Mouse (Mus musculus): Measurements from ENCODE around the gene Zcchc18. TPM values are rescaled to one million over a fixed set of nuclear protein-coding genes. Genes with fewer than 3 reads are reported as not detected.

The Zcchc18 gene
- polyA plus RNA-seq, 1 experiment from 2014 or later, result 233 TPM

DNA sequence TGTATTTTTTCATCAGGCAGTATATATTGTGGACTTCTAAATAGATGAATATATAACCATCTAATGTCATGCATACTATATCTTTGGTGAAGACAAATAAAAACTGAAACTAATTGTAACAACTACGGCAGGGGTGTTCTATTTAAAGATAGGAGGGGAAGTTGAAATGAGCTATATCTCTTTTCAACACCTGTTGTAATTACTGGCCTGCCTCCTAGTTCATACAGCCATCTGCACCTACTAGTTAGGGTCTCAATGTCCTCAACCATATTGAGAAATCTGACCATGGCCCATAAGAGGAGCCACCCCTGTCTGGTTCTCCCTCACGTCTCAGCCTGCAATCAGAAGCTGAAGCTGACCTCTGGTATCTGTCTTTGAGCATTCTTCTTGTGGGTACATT is 3.3 kb downstream of the Zcchc18 start:
- H3K4me3 ChIP-seq, result no peak overlapping the region
- no peak overlapping the region for H3K27ac ChIP-seq (replicated peaks)
- H3K9ac ChIP-seq, result no peak overlapping the region
- no peak for ATAC-seq (ENCODE audit: low read depth)
- no peaks in the 10 kb centered on the region for H3K36me3 ChIP-seq
- H3K27me3 ChIP-seq, result no peaks in the 10 kb centered on the region; the same call in 1 of the 2 replicates
- H3K9me3 ChIP-seq, result no peaks in the 10 kb centered on the region
- peaks cover 17% of the 10 kb centered on the region for H3K4me1 ChIP-seq (replicated peaks)
- H3K4me2 ChIP-seq, result no peak overlapping the region
- WGBS, result 82% methylated on average over 2 of the region's 2 CpGs

DNA sequence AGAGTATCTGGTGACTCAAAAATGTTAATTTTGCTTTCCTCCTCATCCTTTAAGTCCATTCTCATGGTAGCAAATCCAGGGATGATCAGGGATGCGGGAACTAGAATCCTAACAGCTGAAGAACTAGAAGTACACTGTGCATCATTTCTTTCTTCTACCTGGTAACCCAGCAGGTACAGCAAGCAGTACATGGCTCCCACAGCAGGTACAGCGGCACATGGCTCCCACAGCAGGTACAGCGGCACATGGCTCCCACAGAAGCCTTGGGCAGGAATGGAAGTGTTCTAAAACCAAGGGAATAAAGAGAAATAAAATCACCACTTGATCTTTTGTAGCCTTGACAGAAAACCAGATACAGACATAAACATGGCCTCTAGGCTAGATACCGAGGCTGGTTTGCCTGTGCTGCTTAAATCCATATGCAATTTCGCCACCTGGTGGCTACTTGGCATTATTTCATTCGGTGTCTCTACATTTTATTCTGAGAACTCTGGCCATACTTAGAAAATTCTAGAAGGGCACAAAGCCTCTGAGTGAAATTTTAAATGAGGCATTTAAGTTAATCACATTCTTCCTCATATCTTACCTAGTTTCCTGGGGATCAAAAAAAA is 22.2 kb downstream of the Zcchc18 start:
- no peak overlapping the region for H3K9ac ChIP-seq
- no peaks in the 10 kb centered on the region for H3K27me3 ChIP-seq
- no peaks in the 10 kb centered on the region for H3K4me1 ChIP-seq (replicated peaks)
- H3K4me3 ChIP-seq, result no peak overlapping the region
- 0 out of 2 replicates have a peak, but pooled peaks cover 6% of the 10 kb centered on the region for H3K36me3 ChIP-seq
- 53% methylated on average over 6 of the region's 6 CpGs for WGBS
- H3K9me3 ChIP-seq, result no peaks in the 10 kb centered on the region
- peak; percentile 67 for ATAC-seq (ENCODE audit: low read depth)
- H3K27ac ChIP-seq (replicated peaks), result no peak overlapping the region
- no peak overlapping the region for H3K4me2 ChIP-seq

DNA sequence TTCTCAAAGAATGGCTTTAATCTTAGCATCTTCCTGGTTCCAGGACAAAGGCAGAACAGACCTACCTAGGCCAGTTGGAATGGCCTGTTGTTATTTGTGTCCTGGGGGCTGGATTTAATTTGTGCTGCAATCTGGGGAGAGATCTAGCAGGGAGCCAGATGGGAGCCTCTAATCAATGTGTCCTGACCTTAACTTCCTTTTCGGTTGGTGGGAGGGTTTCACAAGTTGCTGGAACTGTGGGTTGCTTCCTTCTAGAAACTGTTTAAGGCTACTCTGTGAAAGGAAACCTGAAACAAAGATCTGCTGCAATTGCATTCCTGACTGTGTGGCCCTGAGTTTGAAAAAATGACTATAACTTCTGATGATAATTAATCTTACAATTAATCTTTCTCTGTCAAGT is 24.7 kb downstream of the Zcchc18 start:
- Histone ChIP-seq H3K4me1 (replicated peaks) (no peaks in the 10 kb centered on the region), H3K36me3 (no peaks in the 10 kb centered on the region), H3K9me3 (no peaks in the 10 kb centered on the region), H3K27me3 (no peaks in the 10 kb centered on the region), H3K27ac (replicated peaks) (no peak overlapping the region), H3K9ac (no peak overlapping the region), H3K4me3 (no peak overlapping the region), H3K4me2 (no peak overlapping the region)
- ATAC-seq (ENCODE audit: low read depth), result no peak
- 77% methylated on average over 1 of the region's 1 CpGs for WGBS

DNA sequence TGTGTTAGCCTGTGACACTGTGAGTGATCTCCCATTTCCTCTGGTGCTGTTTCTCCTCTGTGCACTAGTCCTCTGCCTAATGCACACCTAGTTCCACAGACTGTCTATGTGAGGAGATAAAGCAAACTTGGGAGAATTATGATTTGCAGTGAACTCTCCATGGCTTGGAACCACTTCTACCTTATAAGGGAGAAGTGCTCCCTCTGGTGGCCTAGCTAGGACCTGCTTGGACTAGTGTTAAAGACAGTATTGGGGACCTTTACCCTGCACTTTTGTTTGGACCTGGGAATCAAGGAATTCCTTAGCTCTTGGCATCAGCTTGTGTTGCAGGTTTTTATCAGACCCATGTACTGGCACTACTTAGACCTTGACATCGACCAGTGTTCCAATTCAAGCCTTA is 26.4 kb downstream of the Zcchc18 start:
- Histone ChIP-seq H3K4me1 (replicated peaks) (no peaks in the 10 kb centered on the region), H3K36me3 (no peaks in the 10 kb centered on the region), H3K4me2 (no peak overlapping the region), H3K9me3 (no peaks in the 10 kb centered on the region), H3K4me3 (no peak overlapping the region), H3K9ac (no peak overlapping the region), H3K27me3 (no peaks in the 10 kb centered on the region), H3K27ac (replicated peaks) (no peak overlapping the region)
- 9% methylated on average over 1 of the region's 1 CpGs for WGBS
- ATAC-seq (ENCODE audit: low read depth), result no peak

DNA sequence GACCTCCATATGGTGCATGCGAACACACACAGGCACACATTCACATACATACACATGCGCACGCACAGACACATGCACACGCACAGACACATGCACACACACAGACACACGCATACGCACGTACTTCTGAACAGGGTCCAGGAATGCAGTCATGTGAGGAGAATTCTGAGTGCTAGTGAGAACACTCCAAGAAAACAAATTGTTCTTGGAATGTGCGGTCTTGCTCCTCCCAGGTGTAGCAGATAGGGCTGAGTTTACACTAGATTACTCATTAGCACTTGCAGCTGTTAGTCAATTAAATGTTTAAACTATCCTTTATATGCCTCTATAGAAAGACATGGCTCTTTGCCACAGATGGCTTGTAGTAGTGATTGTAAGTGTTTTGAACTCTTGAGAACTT is 38.0 kb downstream of the Zcchc18 start:
- no peak overlapping the region for H3K4me3 ChIP-seq
- H3K9ac ChIP-seq, result no peak overlapping the region
- no peaks in the 10 kb centered on the region for H3K4me1 ChIP-seq (replicated peaks)
- H3K4me2 ChIP-seq, result no peak overlapping the region
- no peaks in the 10 kb centered on the region for H3K27me3 ChIP-seq
- no peak for ATAC-seq (ENCODE audit: low read depth)
- peaks cover 4% of the 10 kb centered on the region; the same call in 1 of the 2 replicates for H3K36me3 ChIP-seq
- WGBS, result 97% methylated on average over 8 of the region's 8 CpGs
- no peaks in the 10 kb centered on the region for H3K9me3 ChIP-seq
- no peak overlapping the region for H3K27ac ChIP-seq (replicated peaks)

DNA sequence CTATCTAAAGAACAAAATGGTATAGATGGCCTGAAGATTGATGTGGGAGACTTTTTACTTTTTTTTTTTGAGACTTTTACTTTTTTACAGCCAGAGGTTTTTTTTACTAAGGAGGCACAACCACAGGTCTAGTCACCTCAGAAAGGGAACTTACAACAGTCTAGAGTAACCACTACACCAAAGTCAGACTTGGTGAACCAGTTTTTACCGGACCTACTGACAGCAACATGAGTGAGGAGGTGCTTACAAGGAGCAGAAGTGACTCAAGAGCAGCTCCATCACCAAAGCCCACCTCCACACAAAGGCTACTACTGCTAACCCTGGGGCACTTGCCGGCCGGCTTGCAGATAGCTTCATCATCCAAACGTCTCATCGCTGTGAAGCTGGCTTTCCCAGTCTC is 38.8 kb downstream of the Zcchc18 start:
- H3K9ac ChIP-seq, result no peak overlapping the region
- H3K27ac ChIP-seq (replicated peaks), result no peak overlapping the region
- H3K9me3 ChIP-seq, result no peaks in the 10 kb centered on the region
- H3K4me2 ChIP-seq, result no peak overlapping the region
- no peak overlapping the region for H3K4me3 ChIP-seq
- H3K4me1 ChIP-seq (replicated peaks), result peaks cover 1% of the 10 kb centered on the region
- H3K36me3 ChIP-seq, result peaks cover 4% of the 10 kb centered on the region; the same call in 1 of the 2 replicates
- ATAC-seq (ENCODE audit: low read depth), result no peak
- no peaks in the 10 kb centered on the region for H3K27me3 ChIP-seq
- WGBS, result 91% methylated on average over 5 of the region's 5 CpGs

DNA sequence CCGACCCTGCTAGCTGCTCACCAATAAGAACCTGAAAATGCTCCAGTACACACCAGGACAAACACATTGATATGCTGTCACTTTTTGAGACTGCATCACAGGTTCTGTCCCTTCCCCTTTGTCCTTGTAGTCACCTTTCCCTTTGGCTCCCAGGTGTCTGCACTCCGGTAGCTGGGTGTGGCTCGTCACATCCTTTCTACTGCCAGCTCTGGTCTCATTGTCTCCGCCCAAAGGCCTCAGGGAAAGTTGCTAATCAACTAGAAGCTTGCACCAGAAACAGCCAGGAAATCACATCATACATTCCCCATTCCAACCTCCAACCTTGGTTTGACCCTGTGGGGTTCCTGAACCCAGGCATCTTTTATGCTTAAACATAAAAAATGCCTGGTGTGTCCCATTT is 41.4 kb downstream of the Zcchc18 start:
- Histone ChIP-seq H3K4me1 (replicated peaks) (peaks cover 7% of the 10 kb centered on the region), H3K4me3 (no peak overlapping the region), H3K27ac (replicated peaks) (no peak overlapping the region), H3K9ac (no peak overlapping the region), H3K9me3 (no peaks in the 10 kb centered on the region), H3K4me2 (no peak overlapping the region), H3K27me3 (no peaks in the 10 kb centered on the region), H3K36me3 (no peaks in the 10 kb centered on the region)
- WGBS, result 82% methylated on average over 4 of the region's 4 CpGs
- ATAC-seq (ENCODE audit: low read depth), result no peak

GRCm38 (mm10) chrX:137037470-137037999 is 44.6 kb downstream of the Zcchc18 start:
- Histone ChIP-seq H3K27ac (replicated peaks) (peak overlapping the region; percentile 92; the same call in 1 of the 2 replicates), H3K36me3 (no peaks in the 10 kb centered on the region), H3K9ac (peak overlapping the region; percentile 71), H3K27me3 (no peaks in the 10 kb centered on the region), H3K4me1 (replicated peaks) (peaks cover 7% of the 10 kb centered on the region), H3K9me3 (no peaks in the 10 kb centered on the region), H3K4me3 (peak overlapping the region; percentile 50), H3K4me2 (peak overlapping the region; percentile 64)
- WGBS, result 22% methylated on average over 12 of the region's 12 CpGs
- peak; percentile 68 for ATAC-seq (ENCODE audit: low read depth)

DNA sequence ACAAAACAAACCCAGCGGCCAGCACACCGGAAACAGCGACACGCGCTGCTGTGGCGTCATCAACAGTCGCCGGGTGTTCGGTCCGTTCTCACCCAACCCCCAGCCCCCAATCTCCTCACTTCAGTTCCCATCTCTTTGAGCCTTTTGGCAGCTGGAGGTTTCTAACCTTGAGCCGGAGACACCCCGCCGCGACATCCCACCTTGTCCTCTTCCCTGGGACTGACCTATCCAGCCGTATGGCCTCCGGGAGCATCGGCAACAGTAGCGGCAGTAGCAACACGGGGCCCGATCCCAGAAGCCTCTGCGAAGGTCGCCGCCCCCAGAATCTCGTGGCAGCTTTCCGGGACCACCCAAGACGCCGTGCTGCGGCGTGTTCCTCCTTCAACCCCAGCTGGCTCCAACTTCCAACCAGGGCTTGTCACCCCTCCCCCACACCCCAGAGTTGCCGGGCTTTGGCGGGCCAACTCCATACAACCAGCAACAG is 45.1 kb downstream of the Zcchc18 start, which contains the start of gene Slc25a53:
Slc25a53 (minus strand) TSS at position 303 of the 484 bp plus-strand sequence.
- H3K27ac ChIP-seq (replicated peaks), result peak within 1 kb of the TSS; percentile 92

GRCm38 (mm10) chrX:137038502-137038901 is 45.5 kb downstream of the Zcchc18 start:
- peak; percentile 51; the same call in 1 of the 2 replicates for ATAC-seq (ENCODE audit: low read depth)
- Histone ChIP-seq H3K4me2 (peak overlapping the region; percentile 52), H3K4me3 (peak overlapping the region; percentile 50), H3K9me3 (no peaks in the 10 kb centered on the region), H3K27ac (replicated peaks) (peak overlapping the region; percentile 92), H3K9ac (peak overlapping the region; percentile 71; the same call in 1 of the 2 replicates), H3K4me1 (replicated peaks) (peaks cover 7% of the 10 kb centered on the region), H3K27me3 (no peaks in the 10 kb centered on the region), H3K36me3 (no peaks in the 10 kb centered on the region)
- WGBS, result 46% methylated on average over 7 of the region's 7 CpGs

More for the DNA sequence above, 45.1 kb downstream of the Zcchc18 start, which contains the start of gene Slc25a53:
- H3K9ac ChIP-seq, result peak within 1 kb of the TSS; percentile 71
- WGBS, result 17% methylated on average over 31 of the region's 31 CpGs
- peak; percentile 97 for ATAC-seq (ENCODE audit: low read depth)
- H3K4me3 ChIP-seq, result peak within 1 kb of the TSS; percentile 50
- H3K36me3 ChIP-seq, result no peaks in the 10 kb centered on the region
- peaks cover 7% of the 10 kb centered on the region for H3K4me1 ChIP-seq (replicated peaks)
- H3K9me3 ChIP-seq, result no peaks in the 10 kb centered on the region
- H3K4me2 ChIP-seq, result peak within 1 kb of the TSS; percentile 64
- H3K27me3 ChIP-seq, result no peaks in the 10 kb centered on the region

Measured in neural tube, embryonic 13.5 days (tissue).